ENCODE assay signal across 8 mouse cellular contexts in the genomic region with DNA sequence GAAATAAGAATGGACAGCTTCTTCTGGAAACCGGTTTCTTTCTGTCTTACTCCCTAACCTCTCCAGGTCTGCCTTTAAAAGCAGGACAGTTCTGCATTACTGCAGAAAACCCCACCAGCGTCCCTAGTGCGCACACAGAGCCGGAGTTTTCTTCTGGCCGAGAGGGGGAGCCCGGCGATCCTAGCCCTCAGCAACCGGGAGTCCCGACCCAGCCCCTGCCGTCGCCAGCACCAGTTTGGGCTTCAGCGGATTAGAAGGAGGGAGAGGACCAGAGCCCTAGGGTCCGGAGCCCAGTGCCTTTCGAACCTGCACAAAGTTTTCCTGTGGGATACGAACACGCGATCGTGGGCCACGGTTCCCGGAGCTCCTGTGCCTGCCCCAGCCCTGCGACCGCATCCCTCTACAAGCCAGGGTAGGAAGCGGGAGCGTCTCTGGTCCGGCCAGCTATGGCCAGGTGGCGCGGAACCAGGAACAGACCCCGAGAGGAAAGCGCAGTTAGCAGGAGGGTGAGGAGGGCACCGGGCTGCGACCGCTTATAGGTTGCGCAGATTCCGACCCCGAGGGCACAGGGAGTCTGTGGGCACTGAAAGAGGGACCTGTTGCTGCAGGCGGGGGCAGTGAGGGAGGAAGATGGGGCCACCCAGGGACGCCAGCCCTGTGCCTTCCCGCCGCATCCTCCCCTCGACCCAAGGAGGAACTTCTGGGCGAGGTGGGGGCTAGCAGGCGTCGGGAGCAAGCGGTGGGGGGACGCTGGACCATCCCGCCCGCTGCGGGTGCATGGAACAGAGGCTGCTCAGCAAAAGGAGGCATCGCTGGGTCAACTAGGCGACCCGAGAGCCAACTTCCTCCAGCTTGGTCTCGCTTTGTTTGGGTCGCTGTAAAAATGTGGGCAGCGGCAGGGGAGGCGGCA. TPM values are rescaled to one million over a fixed set of nuclear protein-coding genes. Genes with fewer than 3 reads are reported as not detected.
DNase-seq lines count a peak whose midpoint lies in the region; ATAC-seq and TF ChIP-seq lines count a peak whose summit lies in the region.

A gene (plus strand): TSS at position 51 of the 910 bp plus-strand sequence.

- peaks cover 12% of the 10 kb centered on the region for H3K4me1 ChIP-seq in lung, embryonic 15.5 days

- H3K27me3 ChIP-seq in Patski = no peaks in the 10 kb centered on the region
- no peaks in the 10 kb centered on the region for H3K27me3 ChIP-seq in lung, embryonic 15.5 days

- ATAC-seq in Patski = peak; percentile 92
- ATAC-seq in hematopoietic stem cell, adult 5-6 weeks (replicated peaks in 1 of 2; ENCODE audit: insufficient read depth in 1 of 2, low FRiP score in 2 of 2, low TSS enrichment in 1 of 2, low read depth in 1 of 2, poor library complexity in 2 of 2, severe bottlenecking in 2 of 2) = peak; percentile 90 to 91
- ATAC-seq in lung, embryonic 15.5 days (ENCODE audit: borderline replicate concordance, extremely low read depth, low FRiP score, low TSS enrichment) = peak; percentile 91

- peak within 1 kb of the TSS; percentile 64 for H3K4me3 ChIP-seq in lung, embryonic 15.5 days

- in situ Hi-C loops in Patski (cut with MboI; ENCODE audit: low pct_unique_long_range_greater_than_20kb) = loop anchor here (10.0 to 25.0 kb wide), 2 partner anchors 183 to 1211 kb away; no protein-coding TSS in a partner anchor

- CTCF ChIA-PET in Patski (lab: Charles Lee) = interaction anchor here (0.8 to 4.5 kb wide), 13 partner anchors 10 to 763 kb away, joined by 3 to 20 read pairs (median 4); no protein-coding TSS in a partner anchor

- H3K9me3 ChIP-seq in lung, embryonic 15.5 days = no peaks in the 10 kb centered on the region

- POLR2A ChIA-PET in Patski (lab: Charles Lee) = interaction anchor here (0.6 to 2.9 kb wide), 5 partner anchors 12 to 247 kb away, joined by 3 to 10 read pairs (median 4); no protein-coding TSS in a partner anchor

- under 1% methylated on average over 55 of the region's 55 CpGs for WGBS in lung, embryonic 15.5 days

- peak within 1 kb of the TSS; percentile 67 for H3K9ac ChIP-seq in lung, embryonic 15.5 days

- no peaks in the 10 kb centered on the region for H3K36me3 ChIP-seq in lung, embryonic 15.5 days

- no peak for DNase-seq in Patski (ENCODE audit: low read depth, low spot score)
- peak; percentile 8 for DNase-seq in cerebellum, adult 9-11 months
- peak; percentile 22 to 61 for DNase-seq in frontal cortex, postnatal 10 days (ENCODE audit: low spot score in 2 of 2)
- DNase-seq in layer of hippocampus, postnatal 10 days (ENCODE audit: low spot score in 2 of 2) = peak; percentile 60 to 74
- peak; percentile 69 for DNase-seq in ovary, postnatal 14 days (ENCODE audit: low spot score)
- DNase-seq in yolk sac, embryonic 10.5 days (ENCODE audit: low spot score) = peak; percentile 74

- peak within 1 kb of the TSS; percentile 68 for H3K4me2 ChIP-seq in lung, embryonic 15.5 days

- no peak for TF ChIP-seq CTCF in Patski (IDR thresholded peaks at IDR 0.05)

- peak within 1 kb of the TSS; percentile 93 for H3K27ac ChIP-seq in lung, embryonic 15.5 days

RNA-seq across cellular contexts. Expression of the gene that starts here (rescaled TPM):
- polyA plus RNA-seq in Patski (2021) = 100 TPM
- 5.2 and 8.7 TPM in 2 replicates for total RNA-seq in hematopoietic stem cell, adult 5-6 weeks (2017)
- 1 to 10 TPM; 4.5 to 7.5 TPM for total RNA-seq in layer of hippocampus, postnatal 10 days (2021)
- polyA plus RNA-seq in lung, embryonic 15.5 days (2015; fragmentation: Nextera tagmentation; extraction: Ambion mirVana) = 29.9 and 31.4 TPM in 2 replicates
